Mouse (Mus musculus) central nervous system, embryonic 18 days (tissue): Measurements from ENCODE around the gene Rreb1. TPM values are rescaled to one million over a fixed set of nuclear protein-coding genes. Genes with fewer than 3 reads are reported as not detected.

Experiments used
- polyA plus RNA-seq: library from polyadenylated mRNA; depleted of rRNA; stranded (reverse); fragments of >200 nt; gene quantifications from 2 replicates; pipeline ENCODE4 v1.2.3, GENCODE M21; 2012; rRNA removed

Rreb1 gene
- 5.7 and 8.0 TPM in 2 replicates for polyA plus RNA-seq

GRCm38 (mm10) chr13:37778147-37778593 lies at the start of gene Rreb1:
Gene Rreb1 (plus strand): TSS chr13:37778400.

GRCm38 (mm10) chr13:37993704-37994404 lies 215.7 kb downstream of the Rreb1 start, which contains the start of gene Ssr1:
Gene Ssr1 (minus strand): TSS chr13:37994217.

Other genes starting within 250 kb of the Rreb1 start
- gene Ssr1, start 215.8 kb downstream of the Rreb1 start, polyA plus RNA-seq = 21.9 and 22.3 TPM in 2 replicates